Comparison of ENCODE assay signal across 21 mouse cellular contexts in the genomic region with DNA sequence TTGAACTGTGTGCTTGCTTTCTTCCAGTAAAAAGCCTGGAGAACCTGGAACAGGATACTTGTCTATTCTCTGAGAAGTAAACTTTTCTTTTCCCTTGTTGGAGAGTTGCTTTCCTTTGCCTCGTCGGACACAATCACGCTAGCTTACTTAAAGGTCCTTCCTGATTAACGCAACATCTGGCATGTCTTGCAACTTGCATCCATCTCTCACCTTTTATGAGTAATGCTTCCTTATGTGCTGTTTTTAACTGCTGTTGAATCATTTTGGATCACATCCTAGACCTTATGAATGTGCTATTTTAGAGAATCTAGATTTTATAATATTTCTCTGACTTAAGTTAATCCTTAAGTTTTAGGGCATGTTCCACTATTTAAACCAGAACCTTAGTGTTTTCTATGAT.
"Had no signal": no experiment of that assay in that cellular context is flagged by ENCODE, and none has a peak within 500 bp of the region (broad histone marks: within the 10 kb centered on the region; RNA-seq: fewer than 3 reads in every experiment).

No protein-coding gene starts in this region.

- DNase-seq: gastrocnemius, postnatal 14 days; gastrocnemius, postnatal 36 days; heart, adult 11 months; heart, adult 2 months; heart, postnatal 14 days; heart, postnatal 4 days; kidney, adult 18-20 months; kidney, adult 8-10 months; kidney, postnatal 10 days; kidney, postnatal 25 days; kidney, postnatal 4 days; liver had no signal

- H3K36me3 ChIP-seq: heart, embryonic 13.5 days; heart, embryonic 15.5 days; hindbrain, embryonic 10.5 days; hindbrain, embryonic 12.5 days; intestine, embryonic 15.5 days; limb, embryonic 10.5 days; limb, embryonic 12.5 days had no signal

- H3K4me3 ChIP-seq: heart, adult 2 months; heart, embryonic 13.5 days; heart, embryonic 15.5 days; hindbrain, embryonic 10.5 days; hindbrain, embryonic 12.5 days; intestine, embryonic 15.5 days; left cerebral cortex, adult 2 months; limb, embryonic 10.5 days; limb, embryonic 12.5 days had no signal

- H3K4me1 ChIP-seq: heart, embryonic 13.5 days; heart, embryonic 15.5 days; hindbrain, embryonic 10.5 days; hindbrain, embryonic 12.5 days; intestine, embryonic 15.5 days; limb, embryonic 10.5 days; limb, embryonic 12.5 days had no signal

- H3K27ac ChIP-seq: heart, adult 2 months; heart, embryonic 13.5 days; heart, embryonic 15.5 days; hindbrain, embryonic 10.5 days; hindbrain, embryonic 12.5 days; hindbrain, embryonic 14.5 days; intestine, embryonic 15.5 days; left cerebral cortex, adult 2 months; limb, embryonic 10.5 days; limb, embryonic 12.5 days had no signal

- H3K27me3 ChIP-seq: heart, embryonic 13.5 days; heart, embryonic 15.5 days; hindbrain, embryonic 12.5 days; intestine, embryonic 15.5 days; limb, embryonic 12.5 days had no signal
